Mouse (Mus musculus): Measurements from ENCODE around the gene Kcnj4. TPM values are rescaled to one million over a fixed set of nuclear protein-coding genes. Genes with fewer than 3 reads are reported as not detected.

Kcnj4 gene
- polyA plus RNA-seq, 1 experiment: not detected

DNA sequence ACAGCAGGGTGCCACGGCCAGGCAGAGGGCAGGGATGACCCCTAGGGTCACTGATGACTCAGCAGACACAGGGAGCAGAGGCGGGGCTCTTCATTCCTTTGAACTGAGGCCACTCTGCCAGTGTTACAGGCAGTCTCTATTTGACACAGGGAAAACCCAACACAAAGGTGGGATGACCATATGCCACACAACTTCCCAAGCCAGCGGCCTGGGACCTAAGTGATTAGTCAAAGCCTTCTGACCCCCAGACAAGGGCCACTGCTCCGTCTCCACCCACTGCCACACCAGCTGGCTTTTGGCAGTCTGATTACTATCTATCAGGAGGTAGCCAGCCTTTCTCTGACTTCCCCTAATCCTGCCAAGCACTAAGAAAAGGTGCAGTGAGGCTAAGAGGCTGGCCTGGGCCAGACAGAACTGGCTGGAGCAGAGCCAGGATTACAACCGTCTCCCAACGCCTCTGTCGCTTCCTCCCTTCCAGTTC, 69.8 kb downstream of the Kcnj4 start:
- peaks cover 75% of the 10 kb centered on the region for H3K36me3 ChIP-seq (replicated peaks; ENCODE audit: low read length)
- H3K27me3 ChIP-seq (replicated peaks): no peaks in the 10 kb centered on the region
- H3K4me3 ChIP-seq (replicated peaks): no peak overlapping the region
- H3K4me1 ChIP-seq: peaks cover 97% of the 10 kb centered on the region
- peaks cover 3% of the 10 kb centered on the region; the same call in 1 of the 2 replicates for H3K9me3 ChIP-seq
- no peak for TF ChIP-seq FLI1 (IDR thresholded peaks at IDR 0.05; ENCODE audit: low read length)
- TF ChIP-seq GATA1 (IDR thresholded peaks at IDR 0.05; ENCODE audit: borderline replicate concordance, low read length): no peak

Other genes starting within 250 kb of the Kcnj4 start
- gene Baiap2l2, start 219.7 kb downstream of the Kcnj4 start, polyA plus RNA-seq (2012; ENCODE audit: insufficient read depth, low replicate concordance): 1.9 TPM in 1 of 2 replicates, not detected in the other
- gene Pla2g6, start 176.9 kb downstream of the Kcnj4 start, polyA plus RNA-seq (2012; ENCODE audit: insufficient read depth, low replicate concordance): 26.0 and 37.7 TPM in 2 replicates
- gene Maff, start 158.6 kb downstream of the Kcnj4 start, polyA plus RNA-seq (2012; ENCODE audit: insufficient read depth, low replicate concordance): 3.8 and 6.4 TPM in 2 replicates
- 58.6 and 91.9 TPM in 2 replicates for gene Tmem184b, start 101.7 kb downstream of the Kcnj4 start, polyA plus RNA-seq (2012; ENCODE audit: insufficient read depth, low replicate concordance)
- gene Csnk1e, start 49.7 kb downstream of the Kcnj4 start, polyA plus RNA-seq (2012; ENCODE audit: insufficient read depth, low replicate concordance): 77.4 and 115 TPM in 2 replicates
- not detected in 2 replicates for gene Kdelr3, start 11.2 kb upstream of the Kcnj4 start, polyA plus RNA-seq (2012; ENCODE audit: insufficient read depth, low replicate concordance)
- 12.7 and 14.2 TPM in 2 replicates for gene Ddx17, start 41.5 kb upstream of the Kcnj4 start, polyA plus RNA-seq (2012; ENCODE audit: insufficient read depth, low replicate concordance)
- gene Dmc1, start 99.9 kb upstream of the Kcnj4 start, polyA plus RNA-seq (2012; ENCODE audit: insufficient read depth, low replicate concordance): not detected in 2 replicates
- gene Fam227a, start 153.7 kb upstream of the Kcnj4 start, polyA plus RNA-seq (2012; ENCODE audit: insufficient read depth, low replicate concordance): 0.38 and 2.9 TPM in 2 replicates
- gene Cby1, start 154.0 kb upstream of the Kcnj4 start, polyA plus RNA-seq (2012; ENCODE audit: insufficient read depth, low replicate concordance): 122 and 127 TPM in 2 replicates
- gene Tomm22, start 165.6 kb upstream of the Kcnj4 start, polyA plus RNA-seq (2012; ENCODE audit: insufficient read depth, low replicate concordance): 60.9 and 120 TPM in 2 replicates
- 5.4 and 16.7 TPM in 2 replicates for gene Josd1, start 182.7 kb upstream of the Kcnj4 start, polyA plus RNA-seq (2012; ENCODE audit: insufficient read depth, low replicate concordance)
- gene Gtpbp1, start 185.6 kb upstream of the Kcnj4 start, polyA plus RNA-seq (2012; ENCODE audit: insufficient read depth, low replicate concordance): 42.4 and 70.4 TPM in 2 replicates
- gene Sun2, start 237.3 kb upstream of the Kcnj4 start, polyA plus RNA-seq (2012; ENCODE audit: insufficient read depth, low replicate concordance): 27.2 and 34.9 TPM in 2 replicates